ENCODE assay signal across 8 mouse cellular contexts in genomic region chr11:76429556-76429955, GRCm38 (mm10). TPM values are rescaled to one million over a fixed set of nuclear protein-coding genes. Genes with fewer than 3 reads are reported as not detected.
DNase-seq lines count a peak whose midpoint lies in the region; ATAC-seq and TF ChIP-seq lines count a peak whose summit lies in the region.
"Had no signal": no experiment of that assay in that cellular context is flagged by ENCODE, and none has a peak within 500 bp of the region (broad histone marks: within the 10 kb centered on the region; RNA-seq: fewer than 3 reads in every experiment).

No protein-coding gene starts in this region.

- 66% methylated on average over 7 of the region's 7 CpGs for WGBS in kidney, embryonic 15.5 days
- 55% methylated on average over 7 of the region's 7 CpGs for WGBS in forebrain, postnatal 0 days
- 53% methylated on average over 7 of the region's 7 CpGs for WGBS in hindbrain, embryonic 16.5 days
- 69% methylated on average over 7 of the region's 7 CpGs for WGBS in neural tube, embryonic 13.5 days

- no peaks in the 10 kb centered on the region for H3K4me1 ChIP-seq in kidney, embryonic 15.5 days
- H3K4me1 ChIP-seq in forebrain, postnatal 0 days (ENCODE audit: insufficient read depth), result no peaks in the 10 kb centered on the region
- H3K4me1 ChIP-seq in hindbrain, embryonic 16.5 days (ENCODE audit: control insufficient read depth, insufficient read depth, low read depth, low read length), result peaks cover 15% of the 10 kb centered on the region
- H3K4me1 ChIP-seq in neural tube, embryonic 13.5 days (replicated peaks), result peaks cover 11% of the 10 kb centered on the region

- ATAC-seq in kidney, embryonic 15.5 days (replicated peaks; ENCODE audit: low FRiP score), result no peak
- peak; percentile 53 for ATAC-seq in forebrain, postnatal 0 days
- ATAC-seq in hindbrain, embryonic 16.5 days, result peak; percentile 56; the same call in 1 of the 2 replicates
- ATAC-seq in neural tube, embryonic 13.5 days (ENCODE audit: low read depth), result no peak

- H3K27me3 ChIP-seq in kidney, embryonic 15.5 days, result no peaks in the 10 kb centered on the region
- no peaks in the 10 kb centered on the region for H3K27me3 ChIP-seq in forebrain, postnatal 0 days (ENCODE audit: insufficient read depth, low read length)
- no peaks in the 10 kb centered on the region for H3K27me3 ChIP-seq in hindbrain, embryonic 16.5 days (replicated peaks; ENCODE audit: control insufficient read depth, insufficient read depth, low read length)
- no peaks in the 10 kb centered on the region for H3K27me3 ChIP-seq in neural tube, embryonic 13.5 days

- no peak for TF ChIP-seq CTCF in forebrain, postnatal 0 days (IDR thresholded peaks at IDR 0.05; ENCODE audit: low read depth)

- no peak for DNase-seq in kidney, adult 8-10 months
- DNase-seq in forebrain, postnatal 0 days, result no peak
- no peak for DNase-seq in urinary bladder, adult 18-20 months (ENCODE audit: low spot score in 2 of 2)
- DNase-seq in urinary bladder, postnatal 14 days (ENCODE audit: low spot score), result no peak
- DNase-seq: layer of hippocampus, postnatal 36 days had no signal

- no peaks in the 10 kb centered on the region for H3K9me3 ChIP-seq in kidney, embryonic 15.5 days (replicated peaks)
- H3K9me3 ChIP-seq in forebrain, postnatal 0 days (ENCODE audit: low read length), result no peaks in the 10 kb centered on the region
- no peaks in the 10 kb centered on the region for H3K9me3 ChIP-seq in hindbrain, embryonic 16.5 days (ENCODE audit: control insufficient read depth, low read length)
- H3K9me3 ChIP-seq in neural tube, embryonic 13.5 days, result no peaks in the 10 kb centered on the region

- H3K27ac ChIP-seq in kidney, embryonic 15.5 days, result 0 out of 2 replicates have a peak overlapping the region, but pooled peaks have one; percentile 10
- peak overlapping the region; percentile 21; the same call in 1 of the 2 replicates for H3K27ac ChIP-seq in forebrain, postnatal 0 days (ENCODE audit: low read depth, low read length)
- H3K27ac ChIP-seq in hindbrain, embryonic 16.5 days (ENCODE audit: low read depth, low read length), result peak overlapping the region; percentile 7
- H3K27ac ChIP-seq in neural tube, embryonic 13.5 days (replicated peaks), result peak overlapping the region; percentile 34; the same call in 1 of the 2 replicates

- no peak overlapping the region for H3K9ac ChIP-seq in kidney, embryonic 15.5 days
- H3K9ac ChIP-seq in forebrain, postnatal 0 days, result no peak overlapping the region
- H3K9ac ChIP-seq in hindbrain, embryonic 16.5 days (ENCODE audit: low read depth, low read length), result no peak overlapping the region
- H3K9ac ChIP-seq in neural tube, embryonic 13.5 days, result 0 out of 2 replicates have a peak overlapping the region, but pooled peaks have one; percentile 38

- no peak overlapping the region for H3K4me3 ChIP-seq in kidney, embryonic 15.5 days (replicated peaks)
- H3K4me3 ChIP-seq in forebrain, postnatal 0 days (ENCODE audit: low read depth, low read length), result no peak overlapping the region
- H3K4me3 ChIP-seq in hindbrain, embryonic 16.5 days (ENCODE audit: low read length), result no peak overlapping the region
- H3K4me3 ChIP-seq in neural tube, embryonic 13.5 days, result no peak overlapping the region

- H3K36me3 ChIP-seq in kidney, embryonic 15.5 days, result peaks cover 40% of the 10 kb centered on the region
- H3K36me3 ChIP-seq in forebrain, postnatal 0 days (ENCODE audit: insufficient read depth), result peaks cover 30% of the 10 kb centered on the region
- peaks cover 9% of the 10 kb centered on the region for H3K36me3 ChIP-seq in hindbrain, embryonic 16.5 days (ENCODE audit: control insufficient read depth, insufficient read depth, low read length)
- peaks cover 54% of the 10 kb centered on the region for H3K36me3 ChIP-seq in neural tube, embryonic 13.5 days

- H3K4me2 ChIP-seq in kidney, embryonic 15.5 days, result no peak overlapping the region
- H3K4me2 ChIP-seq in forebrain, postnatal 0 days (ENCODE audit: low read depth), result no peak overlapping the region
- H3K4me2 ChIP-seq in hindbrain, embryonic 16.5 days (ENCODE audit: low read length), result no peak overlapping the region
- no peak overlapping the region for H3K4me2 ChIP-seq in neural tube, embryonic 13.5 days

RNA-seq across cellular contexts. Expression of gene Timm22, which starts 22.8 kb away (rescaled TPM):
- 105 and 111 TPM in 2 replicates for polyA plus RNA-seq in kidney, embryonic 15.5 days (2015; fragmentation: Nextera tagmentation; extraction: Ambion mirVana)
- total RNA-seq in forebrain, postnatal 0 days (2014; rRNA removed), result 48.6 and 56.6 TPM in 2 replicates
- 93.2 and 98.2 TPM in 2 replicates for polyA plus RNA-seq in forebrain, postnatal 0 days (2015; fragmentation: Nextera tagmentation; extraction: Ambion mirVana)
- 99.8 and 107 TPM in 2 replicates for polyA plus RNA-seq in hindbrain, embryonic 16.5 days (2015; fragmentation: Nextera tagmentation; extraction: Ambion mirVana)
- polyA plus RNA-seq in neural tube, embryonic 13.5 days (2015; fragmentation: Nextera tagmentation; extraction: Ambion mirVana), result 103 and 124 TPM in 2 replicates

RNA-seq across cellular contexts. Expression of gene Nxn, which starts 30.6 kb away (rescaled TPM):
- 30.2 and 33.1 TPM in 2 replicates for polyA plus RNA-seq in kidney, embryonic 15.5 days (2015; fragmentation: Nextera tagmentation; extraction: Ambion mirVana)
- 19.0 and 22.1 TPM in 2 replicates for total RNA-seq in forebrain, postnatal 0 days (2014; rRNA removed)
- polyA plus RNA-seq in forebrain, postnatal 0 days (2015; fragmentation: Nextera tagmentation; extraction: Ambion mirVana), result 10.7 and 12.7 TPM in 2 replicates
- 22.2 and 28.8 TPM in 2 replicates for polyA plus RNA-seq in hindbrain, embryonic 16.5 days (2015; fragmentation: Nextera tagmentation; extraction: Ambion mirVana)
- polyA plus RNA-seq in neural tube, embryonic 13.5 days (2015; fragmentation: Nextera tagmentation; extraction: Ambion mirVana), result 36.4 and 38.7 TPM in 2 replicates

Comparison
In these comparisons a context has a peak if more than half of its experiments do, and no peak if none do; other contexts are left out.
1. ATAC-seq: peak in forebrain, postnatal 0 days (single experiment) and hindbrain, embryonic 16.5 days (single experiment); none in kidney, embryonic 15.5 days (single experiment) and neural tube, embryonic 13.5 days (single experiment).
2. Peak in every context shown above with its lines, with median percentiles within 50 percentile points of each other: H3K27ac ChIP-seq.